ENCODE assay signal across 17 mouse cellular contexts in genomic region chr5:102899680-102900215, GRCm38 (mm10).
DNase-seq lines count a peak whose midpoint lies in the region; ATAC-seq lines count a peak whose summit lies in the region.
"Had no signal": no experiment of that assay in that cellular context is flagged by ENCODE, and none has a peak within 500 bp of the region (broad histone marks: within the 10 kb centered on the region; RNA-seq: fewer than 3 reads in every experiment).

No protein-coding gene starts in this region.

- 69% methylated on average over 6 of the region's 6 CpGs for WGBS in kidney, embryonic 16.5 days

- H3K4me1 ChIP-seq in kidney, embryonic 16.5 days (ENCODE audit: insufficient read depth, low read length): peaks cover 17% of the 10 kb centered on the region
- H3K4me1 ChIP-seq: embryonic facial prominence, embryonic 12.5 days; heart, embryonic 12.5 days had no signal

- no peak overlapping the region for H3K4me2 ChIP-seq in kidney, embryonic 16.5 days (replicated peaks; ENCODE audit: low read depth, low read length)
- H3K4me2 ChIP-seq: embryonic facial prominence, embryonic 12.5 days; heart, embryonic 12.5 days; hindbrain, embryonic 15.5 days had no signal

- no peak overlapping the region for H3K4me3 ChIP-seq in kidney, embryonic 16.5 days (ENCODE audit: low read length)
- H3K4me3 ChIP-seq: embryonic facial prominence, embryonic 12.5 days; heart, embryonic 12.5 days; hindbrain, embryonic 10.5 days; hindbrain, embryonic 15.5 days had no signal

- no peak for DNase-seq in kidney, postnatal 25 days
- DNase-seq in adrenal gland, adult 2 months: peak; percentile 62
- peak; percentile 30 for DNase-seq in adrenal gland, adult 8-10 months
- peak; percentile 21 to 33 for DNase-seq in adrenal gland, postnatal 36 days
- no peak for DNase-seq in thymus, postnatal 4 days
- no peak for DNase-seq in urinary bladder, adult 18-20 months (ENCODE audit: low spot score in 2 of 2)
- DNase-seq: cerebellum, adult 2 months; cerebellum, postnatal 25 days; gastrocnemius, postnatal 14 days had no signal

- no peaks in the 10 kb centered on the region for H3K27me3 ChIP-seq in kidney, embryonic 16.5 days (ENCODE audit: insufficient read depth, low read length)
- H3K27me3 ChIP-seq: embryonic facial prominence, embryonic 12.5 days; heart, embryonic 12.5 days; hindbrain, embryonic 15.5 days had no signal

- no peak overlapping the region for H3K9ac ChIP-seq in kidney, embryonic 16.5 days (replicated peaks; ENCODE audit: low read length)
- H3K9ac ChIP-seq: embryonic facial prominence, embryonic 12.5 days; heart, embryonic 12.5 days; hindbrain, embryonic 15.5 days had no signal

- H3K27ac ChIP-seq in kidney, embryonic 16.5 days (ENCODE audit: low read length): peak overlapping the region; percentile 15; the same call in 1 of the 2 replicates
- H3K27ac ChIP-seq: embryonic facial prominence, embryonic 12.5 days; hindbrain, embryonic 10.5 days; hindbrain, embryonic 15.5 days had no signal

- peaks cover 26% of the 10 kb centered on the region for H3K36me3 ChIP-seq in kidney, embryonic 16.5 days (ENCODE audit: insufficient read depth, low read length)
- H3K36me3 ChIP-seq: embryonic facial prominence, embryonic 12.5 days; heart, embryonic 12.5 days; hindbrain, embryonic 10.5 days; hindbrain, embryonic 15.5 days had no signal

- no peaks in the 10 kb centered on the region for H3K9me3 ChIP-seq in kidney, embryonic 16.5 days (ENCODE audit: low read length)
- H3K9me3 ChIP-seq: embryonic facial prominence, embryonic 12.5 days; heart, embryonic 12.5 days; hindbrain, embryonic 10.5 days; hindbrain, embryonic 15.5 days had no signal

- no peak for ATAC-seq in kidney, embryonic 16.5 days (ENCODE audit: low FRiP score, low TSS enrichment)
- ATAC-seq: forebrain, embryonic 16.5 days; inflammation-experienced regulatory T-cells, adult 6 months; intestine, postnatal 0 days had no signal

Comparison
In these comparisons a context has a peak if more than half of its experiments do, and no peak if none do; other contexts are left out.
1. DNase-seq: peak in adrenal gland, adult 2 months (single experiment), adrenal gland, adult 8-10 months (single experiment) and adrenal gland, postnatal 36 days (2 of 2); none in kidney, postnatal 25 days (0 of 2), thymus, postnatal 4 days (single experiment) and urinary bladder, adult 18-20 months (0 of 2).